Mouse (Mus musculus): ENCODE measurements at regions not wholly inside any gene's neighbourhood (a gene's known extent, or its start where the extent isn't known, plus 50 kb on each side); places are given as distances from the start of the nearest gene placed in this dataset.

GRCm38 (mm10) chr11:14183258-14183968 lies 415.7 kb upstream of the Pom121l12 start:
- ATAC-seq (replicated peaks; ENCODE audit: insufficient number of reproducible peaks, low FRiP score, low TSS enrichment, low read depth) = no peak
- 84% methylated on average over 1 of the region's 1 CpGs for WGBS
- no peaks in the 10 kb centered on the region for H3K9me3 ChIP-seq (replicated peaks; ENCODE audit: control insufficient read depth, low read length)

DNA sequence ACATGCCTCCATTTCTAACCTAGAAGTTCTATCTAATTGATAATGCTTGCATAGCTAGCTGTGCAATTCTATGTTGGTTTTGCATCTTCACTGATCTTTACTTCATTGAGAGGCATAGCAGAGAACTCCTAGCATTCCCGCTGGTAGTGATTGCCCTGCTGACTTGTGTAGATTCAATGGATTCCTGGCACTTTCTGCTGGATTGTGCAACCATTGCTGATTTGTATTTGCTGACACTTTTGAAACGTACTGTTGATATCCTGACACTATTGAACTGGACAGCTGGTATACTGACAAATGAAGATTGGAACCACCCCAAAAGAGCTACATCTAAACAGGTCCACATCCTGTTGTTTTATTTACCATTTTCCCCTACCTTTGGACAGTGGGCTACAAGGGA lies 404.0 kb upstream of the Pom121l12 start:
- Histone ChIP-seq H3K36me3 (replicated peaks; ENCODE audit: control insufficient read depth, insufficient read depth, low read depth, low read length) (no peaks in the 10 kb centered on the region), H3K4me1 (ENCODE audit: control insufficient read depth, insufficient read depth, low read length) (no peaks in the 10 kb centered on the region), H3K9ac (replicated peaks; ENCODE audit: low read length) (no peak overlapping the region), H3K27ac (replicated peaks; ENCODE audit: low read depth, low read length) (no peak overlapping the region), H3K4me2 (ENCODE audit: low read depth, low read length) (no peak overlapping the region), H3K4me3 (ENCODE audit: low read depth, low read length) (no peak overlapping the region), H3K9me3 (replicated peaks; ENCODE audit: control insufficient read depth, low read length) (no peaks in the 10 kb centered on the region), H3K27me3 (ENCODE audit: control insufficient read depth, insufficient read depth, low read length) (no peaks in the 10 kb centered on the region)
- DNase-seq (ENCODE audit: low spot score) (no peak), ATAC-seq (replicated peaks; ENCODE audit: insufficient number of reproducible peaks, low FRiP score, low TSS enrichment, low read depth) (no peak)
- 83% methylated on average over 2 of the region's 2 CpGs for WGBS

More at GRCm38 (mm10) chr11:14183258-14183968, 415.7 kb upstream of the Pom121l12 start:
- H3K27me3 ChIP-seq (ENCODE audit: control insufficient read depth, insufficient read depth, low read length) = no peaks in the 10 kb centered on the region
- H3K4me3 ChIP-seq (ENCODE audit: low read depth, low read length) = no peak overlapping the region
- no peak overlapping the region for H3K27ac ChIP-seq (replicated peaks; ENCODE audit: low read depth, low read length)
- no peaks in the 10 kb centered on the region for H3K4me1 ChIP-seq (ENCODE audit: control insufficient read depth, insufficient read depth, low read length)
- DNase-seq (ENCODE audit: low spot score) = no peak
- H3K36me3 ChIP-seq (replicated peaks; ENCODE audit: control insufficient read depth, insufficient read depth, low read depth, low read length) = no peaks in the 10 kb centered on the region
- no peak overlapping the region for H3K4me2 ChIP-seq (ENCODE audit: low read depth, low read length)
- H3K9ac ChIP-seq (replicated peaks; ENCODE audit: low read length) = no peak overlapping the region

Data from embryonic facial prominence, embryonic 11.5 days (tissue).